Mouse (Mus musculus): Measurements from ENCODE around the gene Mgea5.

- TF ChIP-seq CTCF (IDR thresholded peaks at IDR 0.05; ENCODE audit: low read depth) = no peak
- TF ChIP-seq EP300 (IDR thresholded peaks at IDR 0.05; ENCODE audit: low read depth) = no peak
These were observed 30.1 kb downstream of the Mgea5 start for GRCm38 (mm10) chr19:45753551-45753950.
